Mouse (Mus musculus) lung, postnatal 25 days (tissue): Measurements from ENCODE around the gene Vangl1.

Source experiments
- DNase-seq: peaks from one replicate; pipeline ENCODE4 v3.0.0; 2022; ENCODE audit warnings: low spot score

Vangl1 gene

GRCm38 (mm10) chr3:102142947-102143346, 61.5 kb downstream of the Vangl1 start:
- no peak for DNase-seq

- no peak for DNase-seq
Measured at GRCm38 (mm10) chr3:102141893-102142292, 62.6 kb downstream of the Vangl1 start.

DNA sequence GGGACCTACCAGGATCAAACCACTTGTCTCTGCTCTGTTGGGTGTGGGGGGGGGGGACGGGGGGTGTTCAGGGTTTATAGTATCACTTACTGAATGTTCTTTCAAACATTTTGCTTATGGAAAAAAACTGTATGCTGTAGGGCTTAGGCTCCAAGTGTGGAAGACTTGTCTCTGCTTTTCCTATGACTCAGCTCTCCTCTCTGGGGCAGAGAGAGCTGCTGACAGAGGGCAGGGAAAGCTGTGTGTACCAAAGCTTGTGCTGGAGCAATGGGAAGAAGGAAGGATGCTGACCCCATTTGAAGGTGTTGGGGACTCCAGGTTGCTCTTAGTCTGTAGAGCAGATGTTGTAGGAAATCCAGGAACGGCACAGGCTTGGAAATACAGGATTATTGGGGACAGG, 63.0 kb downstream of the Vangl1 start:
- no peak for DNase-seq

DNA sequence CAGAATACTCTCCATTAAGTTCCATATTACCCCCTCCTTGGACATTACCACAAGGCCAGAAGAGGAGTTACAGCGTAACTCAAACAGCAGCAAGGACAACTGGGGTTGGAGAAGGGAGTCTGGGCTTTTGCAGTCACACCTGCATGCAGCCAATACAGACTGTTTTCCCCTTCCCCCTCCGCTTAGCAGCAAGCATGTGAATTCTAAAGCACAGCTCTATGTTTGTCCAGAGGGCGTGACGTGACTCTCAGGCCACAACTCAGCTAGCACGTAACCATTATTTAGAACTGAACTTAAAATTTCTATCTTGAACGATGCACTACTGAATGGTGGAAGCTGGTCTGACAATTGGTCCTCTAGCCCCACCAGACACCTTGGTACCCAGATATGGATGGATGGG, 63.9 kb downstream of the Vangl1 start:
- DNase-seq = no peak

- no peak for DNase-seq
Measured at GRCm38 (mm10) chr3:102138899-102139298, 65.6 kb downstream of the Vangl1 start.

GRCm38 (mm10) chr3:102137158-102137557, 67.3 kb downstream of the Vangl1 start:
- DNase-seq = no peak

- DNase-seq = peak; percentile 18
Measured at GRCm38 (mm10) chr3:102135389-102136113, 68.9 kb downstream of the Vangl1 start.

DNA sequence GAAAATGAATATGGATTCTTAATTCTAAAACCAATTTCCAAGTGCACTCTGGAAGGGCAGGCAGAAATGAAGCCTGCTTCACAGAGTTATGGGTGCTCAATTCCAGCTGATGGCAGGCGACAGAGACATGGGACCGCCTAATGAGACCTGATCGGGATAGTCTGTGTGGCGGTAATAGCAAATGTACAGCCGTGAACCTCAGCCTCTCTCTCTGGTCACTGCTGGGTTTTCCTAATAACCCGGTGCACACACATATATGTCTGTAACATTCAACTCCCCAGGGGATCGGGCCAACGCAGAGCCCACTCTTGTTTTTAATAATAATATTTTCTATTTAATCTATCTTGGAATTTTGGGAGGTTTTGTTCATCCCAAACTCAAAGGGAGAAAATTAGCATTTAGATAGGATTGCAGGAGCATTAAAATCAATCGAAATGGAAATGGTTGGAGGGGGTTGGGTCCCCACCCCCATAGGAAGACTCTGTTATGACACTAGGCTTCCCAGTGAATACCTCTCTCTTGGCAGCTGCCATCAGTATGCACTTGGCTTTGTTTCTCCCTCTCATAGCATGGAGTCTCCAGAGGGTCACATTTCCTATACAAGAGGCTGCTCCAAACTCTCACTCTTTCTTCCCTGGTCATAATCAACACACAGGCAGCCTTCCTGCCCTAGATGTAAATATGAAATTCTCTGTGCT, 72.7 kb downstream of the Vangl1 start:
- DNase-seq = no peak

DNA sequence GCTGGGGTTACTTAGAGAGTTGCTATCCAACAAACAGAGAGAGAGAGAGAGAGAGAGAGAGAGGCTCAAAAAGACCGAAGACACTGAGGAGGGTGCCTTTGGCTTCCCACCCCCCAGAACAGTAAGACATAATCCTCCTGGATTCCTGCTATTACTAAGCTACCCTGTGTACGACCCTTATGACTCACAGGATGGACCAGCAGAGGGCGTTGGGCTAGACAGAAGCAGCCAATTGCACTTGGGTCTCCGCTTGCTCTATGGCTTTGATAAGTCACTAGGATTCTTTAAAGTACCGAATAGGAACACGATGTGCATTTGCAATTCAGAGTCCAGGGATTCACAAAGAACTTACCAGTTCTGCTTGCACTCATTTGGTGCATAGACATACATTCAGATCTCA, 74.0 kb downstream of the Vangl1 start:
- no peak for DNase-seq

GRCm38 (mm10) chr3:102128242-102128641, 76.3 kb downstream of the Vangl1 start:
- no peak for DNase-seq

GRCm38 (mm10) chr3:102127114-102127513, 77.4 kb downstream of the Vangl1 start:
- DNase-seq = no peak

DNA sequence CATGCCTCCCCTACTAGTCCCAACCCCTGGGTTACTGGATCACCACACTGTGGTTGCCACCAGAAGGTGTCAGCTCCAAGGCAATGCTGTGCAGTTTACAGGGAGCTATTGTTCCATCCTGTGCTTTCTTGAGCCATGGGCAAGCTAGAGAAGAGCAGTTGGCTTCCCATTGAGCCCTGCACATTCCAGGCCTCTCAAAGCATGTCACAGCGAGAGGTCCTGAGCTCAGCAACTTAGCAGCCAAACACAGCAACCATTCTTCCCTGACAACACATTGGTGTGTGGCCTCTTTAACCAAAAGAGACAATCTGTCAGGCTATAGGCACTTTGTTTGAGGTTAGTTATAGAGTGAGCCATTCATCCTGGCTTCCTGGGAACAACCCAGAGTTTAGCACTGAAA, 78.9 kb downstream of the Vangl1 start:
- DNase-seq = no peak

- DNase-seq = no peak
Measured at GRCm38 (mm10) chr3:102123654-102124053, 80.8 kb downstream of the Vangl1 start.

DNA sequence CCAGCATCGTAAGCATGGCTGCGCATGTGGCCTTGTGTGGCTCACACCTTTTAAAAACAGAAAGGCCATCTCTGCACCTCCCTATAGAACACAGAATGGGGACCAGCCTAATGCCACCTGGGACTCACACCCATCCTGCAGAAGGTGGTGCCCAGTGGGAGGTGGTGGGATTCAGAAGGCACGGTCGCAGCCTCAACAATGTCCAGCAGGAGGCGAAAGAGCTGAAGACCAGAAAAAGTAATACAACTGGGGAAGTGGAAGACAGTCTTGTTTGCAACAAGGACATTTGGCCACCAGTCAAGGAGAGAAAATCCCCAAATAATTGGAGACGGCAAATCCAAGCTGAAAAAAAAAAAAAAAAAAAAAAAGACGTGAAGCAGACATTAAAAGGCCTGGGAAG, 82.4 kb downstream of the Vangl1 start:
- no peak for DNase-seq

DNA sequence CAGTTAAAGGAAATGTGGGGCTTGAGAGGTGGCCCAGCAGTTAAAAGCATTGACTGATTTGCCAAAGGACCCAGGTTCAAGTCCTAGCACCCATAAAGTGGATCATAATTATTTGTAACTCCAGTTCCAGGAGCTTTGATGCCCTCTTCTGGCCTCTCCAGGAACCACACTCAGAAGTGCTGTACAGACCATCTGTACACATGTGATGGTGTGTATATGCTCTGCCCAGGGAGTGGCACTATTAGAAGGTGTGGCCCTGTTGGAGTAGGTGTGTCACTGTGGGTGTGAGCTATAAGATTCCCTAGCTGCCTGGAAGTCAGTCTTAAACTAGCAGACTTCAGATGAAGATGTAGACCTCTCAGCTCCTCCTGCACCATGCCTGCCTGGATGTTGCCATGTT, 83.5 kb downstream of the Vangl1 start:
- DNase-seq = no peak

GRCm38 (mm10) chr3:102111979-102112599, 92.4 kb downstream of the Vangl1 start:
- no peak for DNase-seq

DNA sequence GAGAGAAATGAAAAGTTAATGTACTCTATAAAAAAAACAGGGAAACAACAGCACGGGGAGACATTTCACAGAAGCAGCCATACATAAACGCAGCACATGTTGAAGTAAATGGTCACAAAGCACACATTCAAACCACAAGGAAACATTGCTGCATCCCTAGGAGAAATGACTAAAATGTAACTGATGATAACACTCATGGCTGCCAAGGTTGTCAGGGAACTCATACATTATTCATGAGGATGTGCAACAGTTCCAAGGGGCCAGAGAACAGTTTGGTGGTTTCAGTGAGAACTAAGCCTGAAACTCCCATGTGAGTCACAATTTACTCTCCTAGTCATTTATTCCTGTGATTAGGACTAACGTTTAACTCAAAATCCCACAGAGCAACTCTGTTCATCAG, 96.3 kb downstream of the Vangl1 start:
- DNase-seq = no peak

GRCm38 (mm10) chr3:102103811-102104565, 100.5 kb downstream of the Vangl1 start:
- DNase-seq = no peak
